Mouse (Mus musculus) heart, embryonic 14.5 days (tissue): ENCODE results near the gene Gpatch1. TPM values are rescaled to one million over a fixed set of nuclear protein-coding genes. Genes with fewer than 3 reads are reported as not detected.
"Not testable (repeated sequence)": the region's sequence is repeated elsewhere in the genome, so short reads cannot be mapped to it uniquely, and the experiment has no call there.

ENCODE experiments used
- ATAC-seq: fragments of 200-750 bp; cut with Nextera tagmentation; 2 replicates; pipeline ENCODE4 v1.8.0; 2017; ENCODE audit warnings: low read depth, moderate TSS enrichment; ENCODE audit not compliant: insufficient number of reproducible peaks, insufficient read depth, low FRiP score
- H3K27ac ChIP-seq, 2 experiments: fragments of 200-500 bp in 1 of 2; fragments of 300-500 bp in 1 of 2; sonication (generic) in 1 of 2; replicated peaks in 1 of 2; 2 replicates each; pipeline ENCODE4 v1.5.1; 2012 to 2014; ENCODE audit warnings: low read depth in 2 of 2, low read length in 2 of 2, control low read depth in 1 of 2, mild to moderate bottlenecking in 1 of 2, mixed read lengths in 1 of 2; ENCODE audit not compliant: control insufficient read depth in 1 of 2, insufficient read depth in 1 of 2
- H3K27me3 ChIP-seq: fragments of 300-500 bp; sonication (generic); 2 replicates; pipeline ENCODE4 v1.6.1; 2014; ENCODE audit warnings: mild to moderate bottlenecking, low read length, control low read depth; ENCODE audit not compliant: control insufficient read depth, insufficient read depth
- H3K36me3 ChIP-seq: fragments of 300-500 bp; sonication (generic); 2 replicates; pipeline ENCODE4 v1.6.1; 2014; ENCODE audit warnings: mild to moderate bottlenecking, control low read depth, low read length, mixed read lengths; ENCODE audit not compliant: control insufficient read depth, insufficient read depth
- H3K4me1 ChIP-seq, 2 experiments: fragments of 200-500 bp in 1 of 2; fragments of 300-500 bp in 1 of 2; sonication (generic) in 1 of 2; 2 replicates each; pipeline ENCODE4 v1.6.1; 2012 to 2014; ENCODE audit warnings: low read length in 2 of 2, control low read depth in 1 of 2, mixed read lengths in 1 of 2; ENCODE audit not compliant: control insufficient read depth in 2 of 2, insufficient read depth in 2 of 2
- H3K4me2 ChIP-seq: fragments of 300-500 bp; sonication (generic); 2 replicates; pipeline ENCODE4 v1.6.1; 2014; ENCODE audit warnings: mild to moderate bottlenecking, low read length
- H3K4me3 ChIP-seq, 2 experiments: fragments of 200-500 bp in 1 of 2; fragments of 300-500 bp in 1 of 2; sonication (generic) in 1 of 2; 2 replicates each; pipeline ENCODE4 v1.5.1; 2012 to 2014; ENCODE audit warnings: low read length in 2 of 2, mild to moderate bottlenecking in 2 of 2, control low read depth in 1 of 2, low read depth in 1 of 2, moderate library complexity in 1 of 2; ENCODE audit not compliant: control insufficient read depth in 1 of 2, insufficient read depth in 1 of 2
- H3K9ac ChIP-seq: fragments of 300-500 bp; sonication (generic); 2 replicates; pipeline ENCODE4 v1.6.1; 2014; ENCODE audit warnings: mild to moderate bottlenecking, low read length
- H3K9me3 ChIP-seq: fragments of 300-500 bp; sonication (generic); 2 replicates; pipeline ENCODE4 v1.6.1; 2016; ENCODE audit warnings: low read length, control low read depth; ENCODE audit not compliant: control insufficient read depth
- WGBS: fragments of 180-500 bp; shearing (Covaris S2); extraction: QIAGEN DNeasy Blood & Tissue Kit; methylation state at CpG from one replicate; pipeline ENCODE4 v1.1.7; 2014; 5-methylcytosine and 5-hydroxymethylcytosine counted together
- polyA plus RNA-seq: library from polyadenylated mRNA; unstranded; fragments of >200 nt; fragmentation: Nextera tagmentation; extraction: Ambion mirVana; gene quantifications from 2 replicates; pipeline ENCODE4 v1.2.1, GENCODE M21; 2014

Gpatch1 gene
- polyA plus RNA-seq, 1 experiment from 2014 or later: 11.5 TPM

DNA sequence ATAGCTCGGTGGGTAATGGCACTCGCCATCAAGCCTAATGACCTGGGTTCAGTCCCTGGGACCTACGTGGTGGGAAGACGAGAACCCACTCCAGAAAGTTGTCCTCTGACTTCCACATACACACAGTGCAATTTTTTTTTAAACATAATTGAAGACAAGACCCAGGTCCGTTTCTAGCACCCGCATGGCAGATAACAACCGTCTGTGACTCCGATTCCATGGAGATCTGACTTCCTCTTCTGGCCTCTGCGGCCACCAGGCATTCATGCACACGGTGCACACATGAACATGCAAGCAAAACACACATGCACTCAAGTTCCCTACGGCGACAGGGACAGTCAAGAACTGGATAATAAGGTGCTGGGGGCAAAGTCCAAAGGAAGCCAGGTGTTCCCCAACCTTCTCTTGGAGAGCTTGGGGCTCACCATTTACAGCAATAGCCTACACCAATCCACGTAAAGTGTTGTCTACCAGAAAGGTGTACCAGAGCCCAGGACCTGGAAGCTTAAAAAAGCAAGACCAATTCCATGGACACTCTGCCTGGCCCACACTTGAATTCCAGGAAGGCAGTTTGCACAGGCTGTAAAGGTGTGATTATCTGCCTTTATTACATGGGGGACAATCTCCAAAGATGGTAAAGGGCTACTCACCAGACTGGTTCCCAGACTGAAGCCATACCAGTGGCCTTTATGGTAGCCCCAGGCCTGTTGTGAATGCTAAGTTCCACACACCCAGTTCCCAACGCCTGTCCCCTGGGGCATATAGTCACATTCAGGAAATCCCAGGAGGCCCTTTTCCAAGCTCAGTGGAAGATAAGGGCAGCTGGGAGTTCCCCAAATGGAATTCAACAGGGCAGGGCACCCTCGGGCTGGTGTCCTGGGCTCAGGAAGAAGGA lies 54.4 kb downstream of the Gpatch1 start:
- ATAC-seq: no peak
- Histone ChIP-seq H3K4me2 (no peak overlapping the region), H3K36me3 (no peaks in the 10 kb centered on the region), H3K9me3 (peaks cover 3% of the 10 kb centered on the region; the same call in 1 of the 2 replicates), H3K27ac (no peak overlapping the region), H3K9ac (no peak overlapping the region), H3K4me1 (no peaks in the 10 kb centered on the region; a peak in 1 of 4 replicates), H3K4me3 (no peak overlapping the region), H3K27me3 (no peaks in the 10 kb centered on the region)
- WGBS: 76% methylated on average over 15 of the region's 15 CpGs

DNA sequence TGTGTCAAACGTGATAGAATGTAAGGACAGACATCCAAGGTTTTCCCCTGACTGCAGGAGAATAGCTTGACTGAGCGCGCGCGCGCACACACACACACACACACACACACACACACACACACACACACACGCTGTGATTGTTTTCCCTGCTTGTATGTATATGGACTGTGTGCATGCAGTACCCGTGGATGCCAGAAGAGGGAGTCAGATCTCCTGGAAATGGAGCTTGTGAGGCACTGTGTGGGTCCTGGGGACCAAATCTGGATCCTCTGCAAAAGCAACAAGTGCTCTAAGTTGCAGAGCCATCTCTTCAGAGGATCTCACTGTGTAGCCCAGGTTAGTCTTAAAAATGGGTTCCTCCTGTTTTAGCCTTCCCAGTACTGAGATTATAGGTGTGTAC lies 58.9 kb downstream of the Gpatch1 start:
- WGBS: 81% methylated on average over 8 of the region's 8 CpGs
- H3K4me3 ChIP-seq: no peak overlapping the region
- H3K27me3 ChIP-seq: no peaks in the 10 kb centered on the region
- no peak for ATAC-seq
- no peak overlapping the region for H3K9ac ChIP-seq
- H3K4me2 ChIP-seq: no peak overlapping the region
- H3K27ac ChIP-seq: no peak overlapping the region
- H3K9me3 ChIP-seq: no peaks in the 10 kb centered on the region
- H3K36me3 ChIP-seq: no peaks in the 10 kb centered on the region
- H3K4me1 ChIP-seq: no peaks in the 10 kb centered on the region

DNA sequence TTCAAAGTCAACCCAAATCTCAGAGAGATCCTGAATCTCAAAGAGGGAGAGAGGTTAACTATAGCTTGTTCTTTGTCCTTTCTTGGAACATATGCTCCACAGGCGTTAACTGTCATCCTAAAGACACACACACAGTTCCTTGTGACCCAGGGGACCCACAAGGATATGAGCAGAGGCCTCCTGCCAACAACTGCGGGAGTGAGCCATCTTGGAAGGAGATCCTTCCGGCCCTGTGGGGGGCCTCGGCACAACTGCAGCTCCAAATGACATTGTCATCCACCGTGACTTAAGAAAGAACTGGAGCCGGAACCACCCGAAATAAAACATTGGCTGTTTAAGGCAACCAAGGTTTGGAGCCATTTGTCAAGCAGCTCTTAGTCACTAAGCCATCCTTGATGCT lies 59.9 kb downstream of the Gpatch1 start:
- no peak for ATAC-seq
- Histone ChIP-seq H3K4me2 (no peak overlapping the region), H3K4me1 (no peaks in the 10 kb centered on the region), H3K36me3 (no peaks in the 10 kb centered on the region), H3K27ac (no peak overlapping the region), H3K4me3 (no peak overlapping the region), H3K9ac (no peak overlapping the region), H3K9me3 (no peaks in the 10 kb centered on the region), H3K27me3 (no peaks in the 10 kb centered on the region)
- WGBS: 54% methylated on average over 7 of the region's 7 CpGs

DNA sequence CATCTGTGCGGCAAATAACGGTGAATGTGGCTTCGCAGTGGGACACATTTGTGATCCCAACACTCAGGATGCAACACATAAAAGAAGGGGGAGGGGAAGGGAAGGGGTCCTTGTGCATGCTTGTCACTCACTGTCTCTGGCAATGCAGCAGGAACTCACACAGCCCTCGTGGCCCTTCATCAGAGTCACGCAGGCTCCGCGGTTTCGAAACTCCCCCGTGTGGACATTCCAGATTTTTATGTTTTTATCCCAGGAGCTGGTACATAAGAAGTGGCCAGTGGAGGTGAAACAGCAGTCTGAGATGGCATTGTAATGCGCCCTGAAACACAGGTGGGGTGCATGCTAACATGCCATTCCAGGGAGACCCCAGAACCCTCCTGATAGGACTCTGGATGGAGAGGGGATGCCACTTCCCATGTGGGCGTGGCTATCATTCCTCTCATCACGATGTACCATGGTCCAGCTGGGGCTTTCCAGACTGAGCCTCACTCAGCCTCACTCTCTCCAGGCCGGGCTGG lies 66.1 kb downstream of the Gpatch1 start:
- no peak; the same call in 1 of the 2 replicates for ATAC-seq
- no peak overlapping the region for H3K4me3 ChIP-seq
- 10% methylated on average over 13 of the region's 13 CpGs for WGBS

DNA sequence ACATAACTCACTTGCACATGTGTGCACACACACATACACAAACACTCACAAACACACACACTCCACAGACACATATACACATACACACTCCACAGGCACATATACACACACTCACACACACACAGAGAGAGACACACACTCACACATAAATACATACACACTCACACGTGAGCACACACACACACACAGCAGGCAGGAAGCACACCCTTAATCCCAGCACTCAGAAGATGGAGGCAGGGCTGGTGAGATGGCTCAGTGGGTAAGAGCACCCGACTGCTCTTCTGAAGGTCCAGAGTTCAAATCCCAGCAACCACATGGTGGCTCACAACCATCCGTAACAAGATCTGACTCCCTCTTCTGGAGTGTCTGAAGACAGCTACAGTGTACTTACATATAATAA lies 80.3 kb downstream of the Gpatch1 start:
- not testable (repeated sequence) for H3K27ac ChIP-seq, H3K9me3 ChIP-seq, H3K4me3 ChIP-seq, H3K4me2 ChIP-seq, ATAC-seq, H3K36me3 ChIP-seq, H3K27me3 ChIP-seq, H3K4me1 ChIP-seq, H3K9ac ChIP-seq
- WGBS: 73% methylated on average over 2 of the region's 3 CpGs

More for the DNA sequence above, 66.1 kb downstream of the Gpatch1 start:
- peaks cover 0 to 3% of the 10 kb centered on the region in 2 experiments; a peak in 1 of 4 replicates for H3K4me1 ChIP-seq
- no peak overlapping the region for H3K27ac ChIP-seq
- H3K4me2 ChIP-seq: peak overlapping the region; percentile 43
- no peaks in the 10 kb centered on the region for H3K9me3 ChIP-seq
- no peak overlapping the region for H3K9ac ChIP-seq
- H3K27me3 ChIP-seq: no peaks in the 10 kb centered on the region
- no peaks in the 10 kb centered on the region for H3K36me3 ChIP-seq

DNA sequence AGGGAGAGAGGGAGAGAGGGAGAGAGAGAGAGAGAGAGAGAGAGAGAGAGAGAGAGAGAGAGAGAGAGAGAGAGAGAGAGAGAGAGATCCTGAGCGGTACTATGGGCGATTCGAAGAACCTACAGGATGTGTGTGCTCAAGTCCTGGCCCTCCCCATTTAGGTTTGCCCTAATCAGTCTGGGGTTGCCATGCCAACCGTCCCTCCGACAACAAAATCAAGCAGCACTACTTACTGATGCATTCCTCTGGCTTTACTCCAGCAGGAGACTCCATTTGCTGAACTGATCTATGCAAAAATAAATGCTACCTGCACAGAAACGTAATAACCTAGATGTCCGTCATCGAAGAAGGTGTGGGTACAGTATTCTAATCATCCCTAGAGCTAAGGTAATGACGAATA lies 82.9 kb downstream of the Gpatch1 start:
- peaks cover 10% of the 10 kb centered on the region for H3K9me3 ChIP-seq
- peak overlapping the region; percentile 59 for H3K9ac ChIP-seq
- H3K4me1 ChIP-seq: peaks cover 0 to 4% of the 10 kb centered on the region in 2 experiments; a peak in 1 of 4 replicates
- H3K4me3 ChIP-seq: peak overlapping the region; percentile 59 to 68
- peak overlapping the region; percentile 42 to 93 for H3K27ac ChIP-seq
- WGBS: 16% methylated on average over 9 of the region's 9 CpGs
- ATAC-seq: peak; percentile 40; the same call in 1 of the 2 replicates
- peak overlapping the region; percentile 70 for H3K4me2 ChIP-seq
- no peaks in the 10 kb centered on the region for H3K36me3 ChIP-seq
- H3K27me3 ChIP-seq: no peaks in the 10 kb centered on the region

DNA sequence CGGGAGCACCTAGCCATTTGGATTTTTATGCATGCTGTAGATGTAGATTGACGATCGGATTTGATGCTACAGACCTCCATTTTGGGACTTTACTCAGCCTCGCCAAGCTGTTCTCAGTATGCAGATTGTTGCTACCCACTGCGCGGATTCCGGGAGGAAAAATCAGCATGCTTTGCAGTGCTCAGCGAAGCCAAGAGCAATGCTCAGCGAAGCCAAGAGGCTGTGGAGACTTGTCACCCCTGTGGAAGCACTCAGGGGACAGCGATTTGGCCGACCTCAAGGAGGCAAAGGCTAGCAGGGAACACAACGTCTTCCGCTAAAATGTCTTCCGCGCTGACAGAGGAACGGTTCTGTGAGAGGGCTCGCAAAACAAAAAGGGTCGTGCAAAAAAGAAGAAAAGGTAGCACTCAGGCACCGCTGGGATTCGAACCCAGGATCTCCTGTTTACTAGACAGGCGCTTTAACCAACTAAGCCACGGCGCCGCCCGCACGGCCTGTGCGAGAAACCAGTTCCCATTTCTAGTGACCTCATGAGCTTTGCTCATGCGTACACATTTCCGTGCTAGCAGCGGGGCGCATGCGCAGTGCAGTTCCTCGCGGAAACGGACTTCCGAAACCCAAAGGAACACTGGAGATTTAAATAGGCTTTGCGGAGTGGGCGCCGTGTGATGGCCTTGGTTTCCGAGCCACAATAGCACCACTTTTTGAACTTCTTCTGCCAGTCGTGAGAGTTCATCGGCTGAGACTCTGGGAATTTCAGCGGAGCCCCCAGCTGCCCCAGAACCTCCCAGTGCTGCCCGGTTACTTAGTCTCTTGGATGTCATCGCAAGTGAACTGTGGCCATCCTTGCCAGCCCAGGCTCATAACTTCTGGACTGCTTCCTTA lies 83.6 kb downstream of the Gpatch1 start:
- ATAC-seq: peak; percentile 93
- Histone ChIP-seq H3K9ac (peak overlapping the region; percentile 79), H3K4me1 (peaks cover 0 to 4% of the 10 kb centered on the region in 2 experiments; a peak in 1 of 4 replicates), H3K4me3 (peak overlapping the region; percentile 59 to 80), H3K27ac (peak overlapping the region; percentile 91 to 93), H3K36me3 (no peaks in the 10 kb centered on the region), H3K9me3 (peaks cover 10% of the 10 kb centered on the region), H3K4me2 (peak overlapping the region; percentile 73), H3K27me3 (no peaks in the 10 kb centered on the region)
- WGBS: under 1% methylated on average over 45 of the region's 45 CpGs
